Mouse (Mus musculus) thymus, postnatal 10 days (tissue): Measurements from ENCODE around the gene Wdr93.

Experiments
- DNase-seq, 2 experiments: peaks; one replicate each; pipeline ENCODE4 v3.0.0; 2021; ENCODE audit warnings: low spot score in 2 of 2

Wdr93 gene

DNA sequence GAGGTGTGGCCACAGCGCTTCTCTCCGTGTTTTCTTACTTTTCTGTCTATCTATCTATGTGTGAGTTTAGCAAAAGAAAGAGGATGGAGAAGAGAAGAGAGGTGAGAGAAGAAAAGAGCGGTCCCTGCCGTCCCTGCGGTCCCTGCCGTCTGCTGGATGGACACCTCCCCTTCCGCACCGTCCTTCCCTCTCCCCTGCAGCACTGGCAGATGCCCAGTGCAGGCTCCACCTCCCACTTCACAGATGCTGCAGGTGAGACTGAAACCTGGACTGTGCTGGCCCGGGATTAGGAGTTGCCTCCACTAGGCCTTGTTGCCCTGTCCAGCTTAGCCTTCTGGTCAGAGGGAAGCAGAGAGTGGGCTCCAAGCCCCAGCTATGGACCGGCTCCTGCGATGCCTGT is 58.4 kb downstream of the Wdr93 start:
- DNase-seq, result no peak

DNA sequence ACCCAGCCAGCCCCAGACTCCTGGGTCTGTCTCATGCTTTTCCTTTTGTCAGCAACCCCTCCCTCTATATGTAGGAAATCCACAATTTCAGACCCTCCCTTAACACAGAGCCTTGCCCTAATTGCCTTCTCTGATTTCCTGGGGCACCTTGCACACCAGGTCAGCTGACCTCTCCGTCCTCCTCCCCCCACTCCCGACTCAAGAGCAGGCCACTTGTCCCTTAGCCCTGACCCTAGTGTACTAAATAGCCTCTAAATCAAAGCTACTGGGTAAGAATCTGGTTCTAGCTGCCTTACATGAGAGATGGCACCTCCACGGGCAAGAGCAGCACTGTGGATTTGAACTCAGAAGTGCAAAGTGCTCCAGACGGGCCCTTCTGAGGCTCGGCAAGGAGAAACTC is 59.1 kb downstream of the Wdr93 start:
- DNase-seq, result no peak

DNA sequence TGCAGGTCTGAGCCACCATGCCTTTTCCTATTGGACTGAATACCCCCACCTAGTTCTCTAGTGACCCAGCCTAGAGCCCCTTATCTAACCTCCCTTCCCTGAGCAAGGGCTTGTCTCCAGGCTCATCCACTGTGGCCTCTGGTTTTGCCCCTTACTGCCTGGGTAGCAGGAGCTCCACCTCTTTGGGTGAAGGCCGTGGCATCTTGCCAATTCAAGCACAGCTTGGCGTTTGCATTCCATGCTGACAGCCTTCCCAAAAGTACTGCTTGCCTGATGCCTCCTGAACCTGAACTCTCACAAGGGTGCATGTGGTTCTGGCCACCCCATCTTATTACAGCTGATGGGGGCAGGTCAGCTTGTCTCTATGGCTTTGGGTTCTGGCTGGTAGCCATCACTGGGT is 60.9 kb downstream of the Wdr93 start:
- DNase-seq, result no peak

DNA sequence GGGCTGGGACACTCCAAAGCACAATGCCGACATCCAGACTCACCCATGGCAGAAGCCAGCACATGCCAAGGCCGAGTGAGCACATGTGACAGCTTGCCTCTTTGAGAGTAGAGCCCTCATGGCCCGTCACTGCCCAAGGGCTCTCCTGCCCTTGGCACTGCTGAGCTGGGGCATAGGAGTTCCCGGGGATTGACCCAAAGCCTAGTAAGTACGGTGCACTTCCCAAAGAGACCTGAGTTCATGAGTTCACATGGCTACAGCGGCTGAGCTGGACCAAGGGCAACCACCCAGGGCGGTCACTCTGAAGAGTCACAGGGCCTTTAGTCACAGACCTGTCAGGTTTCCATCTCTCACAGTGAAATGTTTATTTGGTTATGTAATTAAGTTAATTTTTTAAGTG is 65.6 kb downstream of the Wdr93 start:
- DNase-seq, result no peak

DNA sequence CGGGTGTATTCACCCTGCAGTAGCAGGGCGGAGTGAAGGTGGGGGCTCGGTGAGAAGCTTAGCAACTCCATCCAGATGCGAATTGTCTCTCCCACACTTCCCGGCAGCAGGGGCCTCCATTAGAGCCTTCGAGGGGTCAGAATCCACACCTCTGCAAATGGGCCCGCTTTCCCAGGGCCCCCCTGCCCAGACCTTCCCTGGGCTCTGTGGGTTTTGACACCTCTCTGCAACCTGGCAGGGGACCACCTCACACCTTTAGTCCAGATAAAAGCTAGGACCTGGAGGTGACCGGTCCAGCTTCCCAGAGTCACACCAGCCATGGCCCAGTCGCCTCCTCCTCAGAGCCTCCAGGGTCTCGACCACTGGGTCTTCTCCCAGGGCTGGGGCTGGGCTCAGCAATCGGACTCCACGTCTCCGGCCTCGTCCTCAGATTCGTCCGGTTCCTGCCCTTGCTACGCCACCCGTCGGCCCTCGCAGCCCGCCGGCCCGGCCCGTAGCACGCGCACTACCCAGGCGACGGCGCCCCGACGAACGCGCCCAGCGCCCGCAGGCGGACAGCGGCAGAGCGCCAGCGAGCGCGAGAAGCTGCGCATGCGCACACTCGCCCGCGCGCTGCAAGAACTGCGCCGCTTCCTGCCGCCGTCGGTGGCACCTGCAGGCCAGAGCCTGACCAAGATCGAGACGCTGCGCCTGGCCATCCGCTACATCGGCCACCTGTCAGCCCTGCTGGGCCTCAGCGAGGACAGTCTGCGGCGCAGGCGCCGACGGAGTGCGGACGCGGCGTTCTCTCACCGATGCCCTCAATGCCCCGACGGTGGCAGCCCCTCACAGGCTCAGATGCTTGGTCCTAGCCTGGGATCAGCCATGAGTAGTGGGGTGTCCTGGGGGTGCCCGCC is 67.9 kb downstream of the Wdr93 start, which contains the start of gene Mesp2:
TSS of gene Mesp2 (plus strand) at position 117 of the 896 bp plus-strand sequence.
- peak; percentile 55 to 81 for DNase-seq

DNA sequence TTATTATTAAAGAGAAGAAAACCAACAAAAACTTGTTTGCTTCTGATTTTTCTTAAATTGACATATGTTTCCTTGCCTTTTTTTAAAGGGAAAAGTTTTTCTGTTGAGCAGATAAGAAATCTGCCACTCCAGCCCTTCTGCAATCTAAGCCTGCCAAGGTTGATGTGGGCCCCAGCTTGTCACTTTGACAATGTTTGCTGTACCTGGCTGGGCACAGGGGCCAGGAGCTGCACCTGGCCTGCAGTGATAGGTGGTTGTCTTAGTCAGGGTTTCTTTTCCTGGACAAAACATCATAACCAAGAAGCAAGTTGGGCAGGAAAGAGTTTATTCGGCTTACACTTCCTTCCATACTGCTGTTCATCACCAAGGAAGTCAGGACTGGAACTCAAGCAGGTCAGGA is 70.4 kb downstream of the Wdr93 start:
- DNase-seq, result no peak

DNA sequence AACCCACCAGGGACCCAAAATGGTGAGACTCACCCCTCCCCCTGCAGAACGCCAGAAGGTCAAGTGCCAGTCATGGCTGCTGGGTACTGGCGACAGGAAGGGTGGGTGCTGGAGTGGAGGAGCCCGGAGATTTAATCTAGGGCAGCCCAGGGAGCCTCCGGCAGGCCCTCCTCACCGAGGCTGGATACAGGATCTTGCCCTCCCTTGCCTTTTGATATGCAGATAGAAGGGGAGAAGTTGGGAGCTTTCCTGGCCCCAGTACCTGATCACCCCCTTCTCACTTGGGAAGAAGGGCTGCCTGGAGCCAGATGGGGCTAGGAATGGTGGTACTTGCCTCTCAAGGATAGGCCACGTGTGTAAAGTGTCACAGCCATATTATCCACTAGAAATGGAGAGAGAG is 75.4 kb downstream of the Wdr93 start:
- no peak for DNase-seq

DNA sequence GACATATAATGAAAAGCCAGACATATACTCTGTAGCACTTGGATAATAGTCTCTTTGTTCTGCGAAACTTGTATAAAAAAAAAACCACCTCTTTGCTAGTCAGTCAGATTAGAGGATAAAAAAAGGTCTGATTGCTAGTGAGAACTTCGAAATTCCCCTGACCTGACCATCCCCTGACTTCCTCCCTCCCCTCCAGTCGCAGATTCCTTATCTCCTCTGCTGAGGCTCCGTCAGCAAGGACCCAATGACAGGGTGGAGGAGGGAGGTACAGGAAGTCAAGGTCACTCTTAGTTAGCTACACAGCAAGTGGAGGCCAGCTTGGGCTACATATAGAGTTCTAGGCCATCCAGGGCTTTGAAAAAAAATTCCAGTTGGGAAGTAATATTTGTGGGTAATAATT is 76.6 kb downstream of the Wdr93 start:
- DNase-seq, result no peak

DNA sequence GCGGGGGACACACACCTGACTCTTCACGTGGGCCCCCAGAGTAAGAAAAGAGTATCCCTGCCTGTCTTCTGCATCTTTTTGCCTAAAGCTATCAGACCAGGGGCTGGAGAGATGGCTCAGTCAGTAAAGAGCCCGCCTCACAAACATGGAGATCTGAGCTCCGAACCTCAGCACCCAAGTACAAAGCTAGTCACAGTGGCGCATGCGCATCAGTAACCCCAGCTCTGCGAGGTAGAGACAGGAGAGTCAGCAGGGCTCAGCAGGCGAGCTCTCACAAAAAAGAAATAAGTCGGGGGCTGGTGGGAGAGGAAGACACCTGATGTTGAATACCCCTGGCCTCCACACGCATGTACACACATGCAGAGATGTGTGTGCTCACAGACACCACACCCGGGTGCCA is 77.0 kb downstream of the Wdr93 start:
- no peak for DNase-seq

DNA sequence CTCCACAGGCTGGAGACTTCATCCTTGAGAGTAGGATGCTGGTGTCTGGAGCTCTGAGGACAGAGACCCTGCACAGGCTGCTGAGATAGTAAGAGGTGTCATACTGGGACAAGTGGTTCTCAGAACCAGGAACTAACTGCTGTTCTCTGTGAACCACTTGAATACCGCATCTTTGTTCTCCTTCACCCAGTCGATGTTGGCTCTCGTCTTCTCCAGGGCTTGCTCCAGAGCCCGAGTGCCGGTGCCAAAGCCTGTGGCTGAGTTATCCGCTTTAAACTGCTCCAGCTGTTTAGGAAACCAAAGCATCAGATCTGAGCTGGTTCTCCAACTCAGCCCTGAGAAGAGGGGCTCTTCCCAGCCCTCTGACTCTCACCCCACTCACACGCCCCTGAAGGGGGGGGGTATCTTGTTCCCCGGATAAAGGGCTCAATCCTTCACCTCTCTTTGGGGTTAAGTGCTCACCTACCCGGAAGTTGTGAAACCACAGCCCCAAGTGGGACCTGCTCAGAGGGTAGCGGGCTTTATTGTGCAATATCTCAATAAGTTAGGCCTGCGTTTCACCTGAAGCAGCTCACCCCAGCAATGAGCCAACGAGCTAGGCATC is 79.2 kb downstream of the Wdr93 start:
- DNase-seq, result no peak

DNA sequence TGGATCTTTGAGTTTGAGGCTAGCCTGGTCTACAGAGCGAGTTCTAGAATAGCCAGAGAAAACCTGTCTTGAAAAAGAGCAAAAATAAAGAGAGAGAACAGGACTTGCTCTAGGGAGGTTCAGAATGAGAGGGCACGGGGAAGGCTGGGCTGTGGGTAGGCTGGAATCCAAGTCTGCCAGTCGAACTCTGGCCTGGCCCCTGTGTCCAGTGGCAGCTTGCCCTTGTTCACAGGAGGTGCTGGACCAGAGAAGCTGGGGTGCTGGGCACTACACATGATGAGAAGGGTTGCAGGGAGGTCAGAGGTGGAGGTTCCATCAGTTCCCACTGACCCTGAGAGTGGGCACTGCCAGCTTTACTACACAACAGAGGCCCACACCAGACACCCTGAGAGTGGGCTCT is 85.4 kb downstream of the Wdr93 start:
- no peak for DNase-seq

DNA sequence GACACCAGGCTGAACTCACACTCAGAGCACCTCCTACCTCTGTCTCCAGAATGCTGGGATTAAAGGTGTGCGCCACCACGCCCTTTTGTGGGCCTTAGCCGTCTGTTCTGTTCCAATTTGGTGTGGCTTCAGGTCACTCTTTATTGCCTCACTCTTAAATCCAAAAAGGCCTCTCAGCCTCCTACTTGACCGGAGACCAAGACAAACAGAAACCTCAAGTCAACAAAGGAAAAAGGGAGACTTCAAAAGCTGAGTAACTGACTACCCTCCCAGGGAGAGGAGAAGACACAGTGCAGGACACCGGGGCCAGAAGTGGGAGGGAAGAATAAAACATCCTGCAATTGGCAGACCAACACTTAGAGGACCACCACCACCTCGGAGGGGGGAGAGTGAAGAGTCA is 88.2 kb downstream of the Wdr93 start:
- no peak for DNase-seq

DNA sequence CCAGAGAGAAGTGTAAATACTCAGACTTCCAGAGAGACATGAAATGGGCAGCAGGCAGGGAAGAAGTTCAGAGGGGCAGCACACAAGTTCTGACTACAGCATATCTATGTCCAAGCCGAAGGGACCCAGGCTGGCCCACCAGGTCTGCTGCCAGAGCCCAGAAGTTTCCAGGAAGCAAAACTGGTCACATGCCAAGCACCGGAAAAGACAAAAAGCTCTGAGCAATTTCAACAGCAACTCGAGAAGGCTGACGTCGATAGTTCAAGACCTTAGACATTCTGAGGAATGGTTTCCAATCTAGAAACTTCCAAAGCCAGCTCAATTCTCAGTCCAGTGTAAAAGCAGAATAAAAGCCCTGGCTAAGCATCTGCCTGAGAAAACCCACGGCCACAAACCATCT is 88.6 kb downstream of the Wdr93 start:
- no peak for DNase-seq

DNA sequence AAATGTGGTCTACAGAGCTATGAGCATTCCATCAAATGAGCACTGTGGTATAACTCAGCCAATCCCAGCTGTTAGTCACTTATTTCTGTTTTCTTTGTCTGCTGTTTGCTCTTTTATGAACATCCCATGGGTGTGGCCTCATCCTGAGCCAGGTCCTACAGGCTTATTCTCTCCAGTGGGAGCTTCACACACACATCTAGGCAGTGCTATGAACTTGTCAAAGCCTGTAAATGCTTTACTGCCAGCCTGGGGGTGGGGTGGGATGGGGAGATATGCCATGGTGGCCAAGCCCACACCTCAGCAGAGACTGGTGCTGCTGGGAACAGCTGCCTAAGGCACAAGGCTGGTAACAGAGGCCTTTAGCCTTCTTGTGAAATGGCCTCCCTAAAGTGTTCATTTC is 90.0 kb downstream of the Wdr93 start:
- DNase-seq, result no peak

DNA sequence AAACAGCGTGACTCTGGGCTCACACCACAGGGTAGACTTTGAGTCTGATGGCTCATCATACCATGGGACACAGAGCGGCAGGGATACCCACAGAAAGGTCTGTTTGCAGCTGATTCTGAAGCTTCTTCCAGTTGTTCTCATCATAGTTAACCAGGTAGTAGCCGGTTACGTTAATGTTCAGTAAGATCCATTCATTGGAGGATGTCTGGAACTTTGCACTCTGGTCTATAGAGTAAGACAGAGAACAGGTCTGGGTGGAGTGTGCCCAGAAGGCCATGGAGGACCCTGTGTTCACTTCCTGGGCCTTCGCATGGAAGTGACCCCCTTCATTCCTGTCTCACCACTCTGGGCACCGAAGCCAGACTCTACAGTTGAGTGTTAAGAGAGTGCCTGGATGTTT is 92.2 kb downstream of the Wdr93 start:
- no peak for DNase-seq
